Mouse (Mus musculus): ENCODE data around the gene 2410004B18Rik.

DNA sequence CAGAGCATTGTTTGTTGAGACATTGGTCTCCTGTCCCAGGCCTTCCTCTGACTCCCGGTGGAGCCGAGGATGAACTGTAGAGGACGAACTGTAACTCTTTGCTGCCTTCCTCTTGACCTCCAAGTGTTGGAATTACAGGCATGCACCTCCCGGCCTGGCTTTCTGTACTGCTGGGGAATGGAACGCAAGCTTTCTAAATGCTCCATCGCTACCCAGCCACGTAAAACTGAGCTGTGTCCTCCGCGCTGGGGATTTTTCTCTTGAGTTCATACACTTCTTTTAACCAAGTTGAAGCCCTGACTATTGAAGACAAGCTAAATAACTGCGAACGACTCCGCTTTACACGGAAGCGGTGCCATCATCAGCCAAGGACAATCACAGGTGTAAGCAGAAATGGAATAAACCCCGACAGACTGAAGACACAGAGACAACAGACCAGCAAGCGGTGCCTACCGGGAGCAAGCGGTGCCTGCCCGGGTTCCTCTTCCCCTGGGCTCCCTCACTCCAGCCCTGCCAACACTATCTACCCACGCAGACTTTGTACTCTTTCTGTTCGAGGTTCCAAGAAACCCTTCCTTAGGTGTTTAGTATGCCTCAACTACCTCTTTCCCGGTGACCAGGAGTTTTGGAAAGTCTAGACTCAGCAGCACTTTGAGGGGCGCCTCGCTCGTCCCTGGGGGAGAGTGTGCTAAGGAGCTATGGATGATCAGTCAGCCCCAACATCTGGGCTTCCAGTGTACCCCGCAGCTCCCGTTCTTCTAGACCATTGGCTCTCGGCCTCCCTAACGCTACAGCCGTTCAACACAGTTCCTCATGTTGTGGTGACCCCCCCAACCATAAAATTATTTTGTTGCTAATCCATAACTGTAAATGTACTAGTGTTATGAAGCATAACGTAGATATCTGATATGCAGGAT, 25.5 kb downstream of the 2410004B18Rik start:
- TF ChIP-seq POLR2A (IDR thresholded peaks at IDR 0.05; ENCODE audit: low read depth, low read length) (no peak), CTCF (IDR thresholded peaks at IDR 0.05; ENCODE audit: extremely low read depth, insufficient read length, insufficient replicate concordance, low read depth, low read length) (no peak)
